Mouse (Mus musculus) heart, adult 8-10 months (tissue): ENCODE data around the gene Cers3. TPM values are rescaled to one million over a fixed set of nuclear protein-coding genes. Genes with fewer than 3 reads are reported as not detected.
A peak's percentile ranks its signal among the peaks of the same experiment; 100 is the strongest.

ENCODE experiments used
- DNase-seq: peaks from one replicate; pipeline ENCODE4 v3.0.0; 2022; ENCODE audit warnings: low spot score
- total RNA-seq, 4 experiments: library from RNA; stranded (reverse); gene quantifications; 2 replicates each; pipeline ENCODE4 v1.2.4; 2022

The Cers3 gene
- total RNA-seq, 4 experiments from 2014 or later: 0.09 to 0.22 TPM; not detected in 2

DNA sequence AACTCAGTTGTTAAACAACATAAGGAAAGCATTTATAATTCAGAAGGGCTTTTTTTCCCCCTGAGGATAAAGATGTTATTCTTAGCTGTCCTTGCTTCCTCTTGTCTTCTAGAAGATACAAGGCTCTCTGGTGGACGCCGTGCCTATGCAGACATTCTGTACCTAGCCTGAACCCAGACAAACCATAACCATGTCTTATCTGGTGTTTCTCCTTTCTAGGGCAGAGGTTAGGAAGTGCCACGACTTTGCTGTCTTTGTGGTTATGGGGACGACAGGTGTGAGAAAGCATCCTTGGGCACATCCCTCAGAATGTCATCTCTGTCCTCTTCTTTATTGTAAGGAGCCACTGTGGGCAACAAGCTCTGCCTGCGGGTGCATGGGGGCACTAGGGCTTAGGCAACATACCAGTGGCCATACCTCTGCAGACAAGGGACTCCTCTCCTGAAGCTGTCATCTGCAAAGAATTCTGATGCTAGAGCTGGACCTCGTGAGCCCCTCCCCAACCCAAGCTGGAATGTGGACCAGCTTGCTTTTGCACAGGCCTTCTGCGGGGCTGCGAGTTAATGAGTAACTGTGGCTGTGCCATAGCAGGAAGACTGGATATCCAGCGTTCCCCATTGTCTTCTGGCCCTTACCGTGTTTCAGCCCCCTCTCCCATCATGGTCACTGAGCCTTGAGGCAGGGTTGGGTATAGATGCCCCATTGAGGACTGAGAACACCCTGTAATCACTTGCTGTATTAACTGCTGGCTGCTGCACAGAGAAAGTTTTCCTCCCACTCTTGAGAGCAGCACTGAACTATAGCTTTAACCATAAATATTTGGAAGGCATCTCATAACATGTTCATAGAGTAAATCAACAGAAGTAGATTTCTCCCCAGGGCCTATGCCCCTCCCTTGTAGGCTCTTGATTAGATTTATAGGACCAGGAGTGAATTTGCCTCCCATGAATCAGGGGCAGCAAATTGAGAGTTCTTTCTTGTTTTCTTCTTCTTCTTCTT lies 36.9 kb downstream of the Cers3 start:
- DNase-seq: no peak

- no peak for DNase-seq
These were observed 43.2 kb downstream of the Cers3 start for GRCm38 (mm10) chr7:66786476-66786875.

- no peak for DNase-seq
These were observed 44.5 kb downstream of the Cers3 start for GRCm38 (mm10) chr7:66787816-66788215.

DNA sequence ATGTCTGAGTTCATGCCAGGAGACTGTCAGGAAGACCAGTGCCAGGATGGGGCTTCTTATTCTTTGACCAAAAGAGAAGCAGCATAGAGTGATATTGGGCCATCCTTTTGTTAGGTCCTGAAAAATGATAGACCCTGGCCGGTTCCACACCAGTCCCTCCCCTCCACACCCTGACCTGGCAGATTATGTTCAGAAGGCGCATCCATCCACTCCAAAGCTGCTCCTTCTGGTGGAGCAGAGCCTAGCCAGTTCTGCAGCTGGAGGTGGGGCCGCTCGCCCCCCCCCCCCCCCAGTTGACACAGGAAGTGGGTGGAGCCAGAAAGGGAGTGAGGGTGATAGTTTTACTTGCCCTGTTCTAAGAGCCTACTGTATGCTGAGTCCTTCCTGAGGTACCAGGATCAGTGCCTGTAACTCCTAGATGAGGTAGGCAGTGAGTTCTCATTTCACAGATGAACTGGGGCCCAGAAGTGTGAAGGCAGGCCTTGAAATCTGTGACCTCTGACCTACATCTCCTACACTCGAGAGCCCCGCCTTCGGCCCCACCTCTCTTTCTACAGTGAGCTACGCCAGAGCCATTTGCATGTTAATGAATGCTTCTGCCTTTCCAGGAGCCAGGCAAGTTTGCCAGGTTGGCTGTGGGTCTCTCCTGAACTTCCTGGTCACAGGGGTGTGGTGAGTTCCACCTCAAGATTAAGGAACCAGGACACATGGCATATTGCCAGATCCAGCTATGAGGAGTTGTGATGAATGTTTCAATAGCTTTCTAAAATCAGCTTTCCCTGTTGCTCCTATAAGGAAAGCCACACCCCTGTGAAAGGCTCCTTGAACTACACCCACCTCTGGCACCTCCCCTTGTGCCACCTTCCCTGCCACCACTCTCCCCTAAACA lies 46.8 kb downstream of the Cers3 start:
- DNase-seq: no peak

- DNase-seq: no peak
These were observed 47.7 kb downstream of the Cers3 start for GRCm38 (mm10) chr7:66791022-66791421.

- no peak for DNase-seq
These were observed 53.6 kb downstream of the Cers3 start for GRCm38 (mm10) chr7:66796909-66797308.

- no peak for DNase-seq
These were observed 54.0 kb downstream of the Cers3 start for GRCm38 (mm10) chr7:66797345-66797744.

GRCm38 (mm10) chr7:66798826-66799225 lies 55.5 kb downstream of the Cers3 start:
- DNase-seq: no peak

DNA sequence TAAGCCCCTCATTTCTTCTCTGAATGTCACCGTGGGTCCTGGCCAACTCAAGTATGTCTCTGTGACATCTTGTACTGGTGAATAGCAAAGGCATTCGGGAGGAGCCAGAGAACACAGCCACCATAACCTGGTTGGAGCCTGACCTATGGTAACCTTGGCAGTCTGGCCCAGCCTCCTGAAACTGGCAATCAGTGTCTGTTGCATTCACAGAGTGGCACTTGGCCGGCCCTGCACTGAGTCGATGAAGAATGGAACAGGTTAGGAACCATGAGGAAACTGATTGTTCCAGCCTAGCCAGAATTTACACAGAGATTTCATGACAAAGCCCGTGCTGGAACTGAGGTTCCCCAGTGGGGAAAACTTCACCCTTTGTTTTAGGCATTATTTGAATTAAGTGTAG lies 57.5 kb downstream of the Cers3 start:
- DNase-seq: peak; percentile 33

DNA sequence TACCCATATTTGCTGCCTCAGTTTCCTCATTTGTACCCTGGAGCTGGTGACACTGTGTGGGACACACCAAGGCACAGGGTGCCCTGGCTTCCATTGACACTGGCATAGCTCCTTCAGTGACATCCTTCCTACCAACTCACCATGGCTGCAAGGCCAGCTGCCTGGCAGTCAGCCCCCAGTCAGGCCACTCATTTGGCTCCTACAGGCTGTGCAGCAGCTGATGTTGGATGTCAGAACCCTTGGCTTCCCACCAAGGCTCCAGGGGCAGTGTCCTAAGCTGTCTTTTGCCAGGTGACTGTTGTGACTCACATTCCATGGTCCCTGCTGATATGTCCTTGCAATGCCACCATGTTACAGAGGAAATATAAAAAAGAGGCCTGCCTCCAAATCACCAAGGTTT lies 58.5 kb downstream of the Cers3 start:
- peak; percentile 54 for DNase-seq

GRCm38 (mm10) chr7:66803798-66804197 lies 60.5 kb downstream of the Cers3 start:
- no peak for DNase-seq

- DNase-seq: no peak
These were observed 63.5 kb downstream of the Cers3 start for GRCm38 (mm10) chr7:66806801-66807200.

GRCm38 (mm10) chr7:66810436-66810835 lies 67.1 kb downstream of the Cers3 start:
- no peak for DNase-seq

GRCm38 (mm10) chr7:66811294-66811693 lies 68.0 kb downstream of the Cers3 start:
- DNase-seq: no peak

DNA sequence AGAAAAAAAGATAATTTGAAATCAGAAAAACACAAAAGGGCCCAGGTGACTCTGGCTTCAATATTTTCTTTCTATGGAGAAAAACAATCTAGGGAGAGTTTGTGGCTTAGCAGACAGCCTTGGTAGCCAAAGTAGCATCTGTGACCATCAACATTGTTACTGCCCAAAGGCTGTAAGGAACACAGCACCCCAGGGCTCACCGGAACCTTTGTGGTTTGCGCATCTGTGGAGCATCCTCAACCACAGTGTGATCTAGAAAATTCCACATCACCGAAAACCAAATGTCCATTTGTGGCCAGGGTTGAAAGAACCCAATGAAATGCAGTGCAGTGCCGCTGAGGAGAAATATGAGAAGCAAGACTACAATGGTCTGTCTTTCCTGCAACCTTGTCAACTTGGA lies 69.0 kb downstream of the Cers3 start:
- DNase-seq: no peak

GRCm38 (mm10) chr7:66812737-66813136 lies 69.4 kb downstream of the Cers3 start:
- DNase-seq: no peak

DNA sequence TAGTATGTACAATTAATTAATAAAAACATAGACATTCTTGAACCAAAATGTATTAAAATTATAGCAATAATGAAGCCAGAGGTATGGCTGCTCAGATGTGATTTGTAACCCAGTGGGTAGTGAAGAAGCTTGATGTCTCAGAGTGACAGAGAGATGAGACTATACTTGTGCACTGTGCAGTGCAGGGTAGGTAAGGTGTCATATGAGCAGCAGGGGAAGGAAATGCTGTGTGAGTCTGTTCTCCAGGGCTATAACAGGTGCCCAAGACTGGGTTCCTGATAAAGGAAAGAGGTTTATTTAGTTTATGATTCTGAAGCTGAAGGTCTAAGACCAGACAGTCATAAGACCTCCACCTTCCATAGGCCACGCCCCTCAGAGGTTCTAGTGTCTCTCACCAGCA lies 69.9 kb downstream of the Cers3 start:
- no peak for DNase-seq

GRCm38 (mm10) chr7:66815526-66815925 lies 72.2 kb downstream of the Cers3 start:
- DNase-seq: no peak

DNA sequence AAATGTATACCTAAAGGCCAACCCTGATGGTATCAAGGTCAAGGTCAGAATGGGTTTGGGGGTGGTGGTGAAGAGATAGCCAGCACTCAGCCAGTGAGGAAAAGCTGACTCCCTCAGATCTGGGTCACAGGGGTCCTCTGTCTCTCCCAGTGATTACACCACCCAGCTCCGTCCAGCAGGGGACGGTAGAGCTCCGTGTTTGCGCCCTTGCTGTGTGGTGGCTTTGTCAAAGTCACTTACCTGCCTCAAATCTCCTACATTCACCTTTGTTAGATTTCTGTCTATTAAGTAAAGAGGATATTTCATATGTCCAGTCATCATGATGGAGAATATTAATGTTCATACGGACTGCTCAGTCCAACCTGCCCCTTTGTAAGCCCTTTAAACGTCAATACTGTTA lies 76.7 kb downstream of the Cers3 start:
- peak; percentile 39 for DNase-seq

DNA sequence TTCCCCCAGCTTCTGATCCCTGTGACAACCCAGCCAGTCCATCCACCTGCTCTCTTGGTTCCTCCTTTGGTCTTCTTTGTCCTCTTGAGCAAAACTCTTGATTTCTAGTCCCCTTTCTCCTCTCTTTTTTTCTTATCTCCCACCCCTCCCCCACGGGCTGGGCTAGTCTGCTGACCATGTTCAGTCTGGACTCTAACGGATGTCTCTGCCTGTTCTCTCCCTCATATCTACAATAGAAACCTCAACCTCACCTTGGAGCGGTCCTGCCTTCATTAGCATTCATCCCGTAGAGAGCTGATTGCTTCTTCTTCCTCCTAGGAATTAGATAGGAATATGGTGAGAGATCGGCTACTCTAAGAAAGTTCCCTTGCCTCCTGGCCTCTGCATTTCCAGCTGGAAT lies 87.5 kb downstream of the Cers3 start:
- no peak for DNase-seq

DNA sequence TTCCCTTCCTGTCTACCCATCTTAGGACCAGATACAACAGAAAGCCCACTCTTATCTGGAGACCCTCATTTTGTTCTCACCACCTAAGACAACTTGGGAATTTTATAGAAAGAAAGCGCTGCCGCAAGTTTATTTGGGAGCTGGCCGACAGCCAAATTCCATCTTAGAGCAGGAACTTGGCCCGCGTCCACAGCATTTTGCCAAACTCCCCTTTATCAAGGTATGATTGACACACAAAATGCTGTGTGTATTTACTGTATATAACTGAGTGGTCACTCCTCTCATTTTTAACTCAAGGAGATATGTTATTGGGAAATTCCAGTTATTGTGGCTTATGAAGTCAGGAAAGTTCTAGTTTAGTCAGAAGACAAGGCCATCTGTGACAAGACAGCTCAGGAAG lies 88.0 kb downstream of the Cers3 start:
- no peak for DNase-seq

DNA sequence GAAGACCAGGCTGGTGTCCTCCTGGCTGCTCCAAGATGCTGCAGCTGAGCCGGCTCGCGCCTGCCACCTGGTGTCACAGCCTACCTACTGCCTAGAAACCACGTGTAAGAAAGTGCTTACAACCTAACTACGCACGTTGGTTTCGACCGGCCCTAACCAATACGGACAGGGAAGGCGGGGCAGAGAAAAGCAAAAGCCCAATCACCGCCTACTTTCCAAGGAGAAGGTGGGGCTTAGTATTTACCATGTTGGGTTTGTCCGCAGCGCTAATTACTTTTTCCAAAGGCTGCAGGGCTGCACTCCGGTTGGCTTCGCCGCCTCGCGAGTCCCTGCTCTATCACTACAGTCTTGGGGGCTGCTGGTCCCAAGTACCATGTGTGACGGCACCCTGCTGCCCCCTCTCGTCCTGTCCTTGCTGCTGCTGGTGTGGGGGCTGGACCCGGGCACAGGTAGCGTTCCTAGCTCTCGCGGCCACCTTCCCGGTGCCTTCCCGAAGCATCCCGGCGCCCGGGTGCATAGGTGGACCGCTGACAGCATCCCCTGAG lies 96.2 kb downstream of the Cers3 start, which contains the start of gene Adamts17:
Adamts17 (plus strand) TSS at position 273 of the 545 bp plus-strand sequence.
- DNase-seq: peak; percentile 93
